Mouse (Mus musculus) B cell, adult 67 days (primary cell): Measurements from ENCODE around the gene Calcoco2. TPM values are rescaled to one million over a fixed set of nuclear protein-coding genes. Genes with fewer than 3 reads are reported as not detected.

Experiments used
- total RNA-seq, 2 experiments: library from RNA; stranded (reverse); gene quantifications; 4 replicates each; pipeline ENCODE4 v1.2.4; 2023

The Calcoco2 gene
- total RNA-seq, result not detected

DNA sequence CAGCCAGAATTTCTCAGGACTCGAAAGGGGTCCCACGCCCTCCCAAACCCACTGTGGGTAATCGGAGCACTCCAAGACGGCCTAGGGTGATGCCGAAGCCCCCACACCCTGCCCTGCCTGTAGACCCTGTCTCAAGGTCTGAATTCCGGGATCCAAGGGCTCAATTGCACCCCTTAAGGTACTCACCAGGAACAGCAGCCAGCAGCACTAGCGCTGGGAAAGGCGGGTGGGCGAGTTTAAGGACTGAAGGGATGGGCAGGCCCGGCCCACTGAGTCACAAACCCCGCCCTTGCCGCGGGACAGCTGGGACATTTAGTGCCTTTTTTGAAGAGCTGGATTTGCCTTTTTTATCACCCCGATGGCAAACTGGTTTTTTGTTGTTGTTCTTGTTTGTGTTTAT is at the start of gene Calcoco2:
Gene Calcoco2 (minus strand): TSS at position 214 of the 400 bp plus-strand sequence.

DNA sequence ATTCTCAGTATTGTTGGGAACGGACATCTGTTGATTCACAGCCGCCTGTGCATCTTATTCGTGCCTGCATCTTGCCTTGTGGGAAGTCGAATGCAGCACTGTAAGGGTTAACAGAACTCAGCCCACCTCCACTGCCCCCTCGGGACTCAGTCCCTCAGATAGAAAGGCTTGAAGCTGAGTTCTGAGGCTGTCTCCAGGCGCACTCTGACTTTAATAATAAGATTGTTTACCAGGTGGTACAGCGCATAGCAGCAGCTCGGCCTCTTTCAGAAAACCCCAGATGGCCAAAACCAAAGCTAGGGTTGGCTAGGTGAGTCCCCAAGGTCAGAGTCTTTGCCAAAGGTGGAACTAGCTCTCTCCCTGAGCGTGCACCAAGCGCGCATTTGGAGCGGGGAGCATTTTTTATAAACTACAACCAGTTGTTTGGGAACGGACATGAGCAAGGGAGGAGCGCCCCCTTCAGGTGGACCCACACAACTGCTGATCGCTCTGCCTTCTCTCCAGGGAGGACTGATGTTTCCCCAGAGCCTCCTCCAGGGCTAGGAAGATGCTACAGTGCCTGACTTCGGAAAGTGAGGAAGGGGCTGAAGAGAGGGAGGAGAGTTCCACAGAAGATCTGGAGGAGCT is 21.6 kb upstream of the Calcoco2 start, which contains the start of gene Ttll6:
Gene Ttll6 (plus strand): TSS at position 548 of the 627 bp plus-strand sequence.

DNA sequence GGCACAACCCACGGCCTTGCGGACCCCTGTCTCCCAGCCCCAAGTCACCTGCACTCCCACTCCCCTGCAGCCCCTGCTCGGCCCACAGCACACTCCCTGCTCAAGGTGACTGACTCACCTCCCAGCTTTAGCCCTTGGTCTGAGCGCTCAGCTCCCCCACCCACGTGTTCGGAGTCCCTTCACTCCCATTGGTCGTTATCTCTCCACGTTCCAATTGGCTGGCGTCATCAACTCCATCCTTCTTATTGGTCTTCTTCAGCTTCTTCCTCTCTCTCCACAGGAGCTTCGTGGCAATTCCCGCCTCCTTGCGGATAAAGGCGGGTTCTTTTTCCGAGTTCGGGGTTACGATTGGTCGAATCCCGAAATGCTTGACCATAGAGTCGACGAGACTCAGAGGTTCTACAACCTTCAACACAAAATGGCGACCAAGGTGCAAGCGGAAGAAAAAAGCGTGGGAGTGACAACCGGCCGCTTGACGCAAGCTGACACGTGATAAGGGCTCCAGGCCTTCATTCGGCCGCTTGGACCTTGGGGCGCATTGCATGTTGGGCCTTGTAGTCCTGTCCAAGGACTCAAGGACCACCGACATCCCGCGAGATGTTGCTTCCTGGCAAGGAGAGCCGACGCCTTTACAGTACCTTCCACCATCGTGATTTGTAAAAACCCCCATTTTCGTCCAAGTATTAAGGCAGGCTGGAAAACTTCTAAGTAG is 36.1 kb downstream of the Calcoco2 start, which contains the start of gene Atp5g1:
Gene Atp5g1 (minus strand): TSS at position 162 of the 712 bp plus-strand sequence.

DNA sequence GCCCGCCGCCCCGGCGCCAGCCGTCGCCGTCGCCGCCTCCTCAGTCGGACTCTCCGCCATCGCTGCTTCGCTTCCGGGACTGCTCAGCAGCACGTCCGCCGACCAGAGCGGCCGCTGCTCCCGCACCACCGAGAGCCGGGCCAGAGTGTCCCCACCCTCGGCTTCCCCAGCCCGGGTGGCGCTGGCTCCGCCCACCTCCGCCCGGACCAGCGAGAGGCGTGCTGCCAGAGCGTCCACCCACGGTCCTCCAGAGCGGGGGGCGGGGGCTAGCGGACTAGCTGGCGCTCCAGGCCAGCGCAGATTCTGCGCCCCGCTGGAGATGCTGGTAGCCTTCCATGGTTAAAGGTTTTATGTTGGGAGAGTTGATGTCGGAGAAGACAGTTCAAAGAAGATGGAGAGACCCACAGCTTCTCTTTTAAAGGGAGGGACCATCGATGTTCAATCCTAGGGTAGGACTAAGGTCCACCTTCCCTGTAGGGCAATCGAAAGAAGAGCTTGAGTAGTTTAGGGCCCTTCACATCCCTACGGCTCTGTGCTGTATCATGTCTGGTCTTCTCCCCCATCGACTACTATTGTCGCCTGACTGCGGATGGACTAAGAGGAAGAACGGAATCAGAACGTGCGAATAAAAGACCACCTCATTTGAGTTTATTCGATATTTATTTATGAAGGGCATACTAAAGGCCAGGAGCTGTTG is 46.4 kb downstream of the Calcoco2 start, which contains the start of gene Ube2z:
Gene Ube2z (minus strand): TSS at position 174 of the 697 bp plus-strand sequence.

Other genes starting within 250 kb of the Calcoco2 start
- under 1 TPM; 0.41 to 0.42 TPM for gene B4galnt2, start 197.1 kb downstream of the Calcoco2 start, total RNA-seq
- not detected for gene Igf2bp1, start 106.0 kb downstream of the Calcoco2 start, total RNA-seq
- not detected for gene Gip, start 87.4 kb downstream of the Calcoco2 start, total RNA-seq
- 10 to 100 TPM; 63.4 to 63.6 TPM for gene Snf8, start 77.1 kb downstream of the Calcoco2 start, total RNA-seq
- 10 to 100 TPM; 51.4 to 52.6 TPM for gene Ube2z, start 46.6 kb downstream of the Calcoco2 start, total RNA-seq
- 10 to 100 TPM; 92.9 to 94.3 TPM for gene Atp5g1, start 36.3 kb downstream of the Calcoco2 start, total RNA-seq
- gene Ttll6, start 21.8 kb upstream of the Calcoco2 start, total RNA-seq, result not detected
- not detected for gene Hoxb13, start 82.4 kb upstream of the Calcoco2 start, total RNA-seq
- gene Hoxb9, start 159.5 kb upstream of the Calcoco2 start, total RNA-seq, result not detected
- gene Hoxb8, start 169.9 kb upstream of the Calcoco2 start, total RNA-seq, result not detected
- gene Hoxb7, start 174.7 kb upstream of the Calcoco2 start, total RNA-seq, result not detected
- not detected for gene Hoxb6, start 180.5 kb upstream of the Calcoco2 start, total RNA-seq
- not detected for gene Hoxb5, start 191.4 kb upstream of the Calcoco2 start, total RNA-seq
- 1 to 10 TPM; 2.6 to 3.6 TPM for gene Hoxb4, start 206.3 kb upstream of the Calcoco2 start, total RNA-seq
- under 1 TPM; 0.38 to 0.98 TPM for gene Hoxb3, start 211.4 kb upstream of the Calcoco2 start, total RNA-seq
- gene Hoxb2, start 238.6 kb upstream of the Calcoco2 start, total RNA-seq, result not detected